Mouse (Mus musculus): ENCODE measurements around the gene Lag3. TPM values are rescaled to one million over a fixed set of nuclear protein-coding genes. Genes with fewer than 3 reads are reported as not detected.

Lag3 gene
- polyA plus RNA-seq, 1 experiment from 2014 or later = 0.93 TPM

DNA sequence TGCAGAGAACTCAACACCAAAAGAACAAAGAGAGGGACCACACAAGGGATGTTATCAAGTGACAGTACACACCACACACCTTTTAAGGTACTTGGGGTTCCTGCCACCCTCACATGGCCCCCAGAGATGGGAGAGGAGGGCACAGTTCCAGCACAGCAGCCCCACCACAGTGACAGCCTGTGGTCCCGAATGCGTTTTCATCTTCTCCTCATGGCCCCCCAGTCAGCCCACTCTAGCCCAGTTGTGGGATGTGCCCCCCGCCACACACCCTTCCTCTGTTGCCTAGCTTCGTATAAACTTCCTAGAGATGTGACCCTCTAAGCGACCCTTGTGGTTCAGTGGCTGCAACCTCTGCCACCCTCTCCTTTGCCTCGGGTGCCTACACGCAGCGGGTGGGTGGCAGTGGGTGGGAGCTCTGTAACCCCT, 25.5 kb downstream of the Lag3 start:
- no peaks in the 10 kb centered on the region for H3K9me3 ChIP-seq (ENCODE audit: control insufficient read depth, low read length)
- no peak overlapping the region for H3K4me2 ChIP-seq (replicated peaks; ENCODE audit: low read depth)
- H3K27me3 ChIP-seq (ENCODE audit: control insufficient read depth, insufficient read depth, low read length) = no peaks in the 10 kb centered on the region
- ATAC-seq (ENCODE audit: low FRiP score, low TSS enrichment) (no peak), DNase-seq (ENCODE audit: low spot score) (no peak)
- no peak overlapping the region for H3K9ac ChIP-seq (ENCODE audit: low read length)
- no peak for TF ChIP-seq EP300 (optimal IDR thresholded peaks at IDR 0.05)
- no peak for TF ChIP-seq CTCF (IDR thresholded peaks at IDR 0.05; ENCODE audit: low read depth)
- no peak overlapping the region for H3K27ac ChIP-seq (replicated peaks)
- H3K4me3 ChIP-seq (ENCODE audit: low read depth, low read length) = no peak overlapping the region
- WGBS = 85% methylated on average over 8 of the region's 8 CpGs
- no peaks in the 10 kb centered on the region for H3K4me1 ChIP-seq (replicated peaks; ENCODE audit: control insufficient read depth, insufficient read depth)
- H3K36me3 ChIP-seq (ENCODE audit: control insufficient read depth, insufficient read depth, low read length) = no peaks in the 10 kb centered on the region

DNA sequence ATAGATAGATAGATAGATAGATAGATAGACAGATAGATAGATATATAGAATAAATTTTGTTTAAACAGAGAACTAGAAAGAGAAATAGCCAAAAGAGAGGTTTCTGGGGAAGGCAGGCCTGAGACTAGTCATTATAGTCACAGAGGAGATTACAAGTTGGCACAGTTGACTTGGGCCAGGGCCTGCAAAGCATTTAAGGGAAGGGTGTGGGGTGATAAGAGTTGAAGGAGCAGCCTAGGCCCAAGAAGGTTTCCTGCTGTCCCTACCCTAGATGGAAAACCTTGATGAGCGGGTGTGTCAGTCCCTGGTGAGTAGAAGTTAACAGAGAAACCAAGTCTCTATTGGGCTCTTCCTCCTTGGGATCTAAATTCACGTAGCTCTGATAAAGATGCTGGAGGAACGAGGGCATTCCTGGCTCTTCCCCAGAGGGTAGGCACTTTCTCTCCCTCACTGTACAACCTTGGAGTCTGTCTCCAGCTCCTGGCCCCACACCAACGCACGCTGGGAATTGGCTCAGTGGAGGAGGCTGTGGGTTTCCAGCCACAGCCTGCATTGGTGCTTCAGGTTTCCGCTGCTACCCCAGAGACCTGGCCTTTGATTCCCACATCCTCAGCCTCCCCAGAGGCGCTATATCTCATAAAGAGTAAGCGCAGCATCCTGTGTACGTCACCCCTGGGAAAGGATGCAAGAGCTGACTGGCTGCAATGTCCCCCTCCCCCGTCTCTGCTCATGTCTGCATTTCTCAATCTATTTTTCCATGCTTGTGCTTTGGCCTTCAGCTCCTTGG, 26.6 kb downstream of the Lag3 start:
- no peak for ATAC-seq (ENCODE audit: low FRiP score, low TSS enrichment)
- Histone ChIP-seq H3K4me2 (replicated peaks; ENCODE audit: low read depth) (no peak overlapping the region), H3K4me1 (replicated peaks; ENCODE audit: control insufficient read depth, insufficient read depth) (no peaks in the 10 kb centered on the region), H3K36me3 (ENCODE audit: control insufficient read depth, insufficient read depth, low read length) (no peaks in the 10 kb centered on the region), H3K27me3 (ENCODE audit: control insufficient read depth, insufficient read depth, low read length) (no peaks in the 10 kb centered on the region), H3K9me3 (ENCODE audit: control insufficient read depth, low read length) (no peaks in the 10 kb centered on the region), H3K4me3 (ENCODE audit: low read depth, low read length) (no peak overlapping the region), H3K9ac (ENCODE audit: low read length) (no peak overlapping the region), H3K27ac (replicated peaks) (no peak overlapping the region)
- no peak for DNase-seq (ENCODE audit: low spot score)
- WGBS = 75% methylated on average over 10 of the region's 10 CpGs
- TF ChIP-seq CTCF (IDR thresholded peaks at IDR 0.05; ENCODE audit: low read depth) (no peak), EP300 (optimal IDR thresholded peaks at IDR 0.05) (no peak)

DNA sequence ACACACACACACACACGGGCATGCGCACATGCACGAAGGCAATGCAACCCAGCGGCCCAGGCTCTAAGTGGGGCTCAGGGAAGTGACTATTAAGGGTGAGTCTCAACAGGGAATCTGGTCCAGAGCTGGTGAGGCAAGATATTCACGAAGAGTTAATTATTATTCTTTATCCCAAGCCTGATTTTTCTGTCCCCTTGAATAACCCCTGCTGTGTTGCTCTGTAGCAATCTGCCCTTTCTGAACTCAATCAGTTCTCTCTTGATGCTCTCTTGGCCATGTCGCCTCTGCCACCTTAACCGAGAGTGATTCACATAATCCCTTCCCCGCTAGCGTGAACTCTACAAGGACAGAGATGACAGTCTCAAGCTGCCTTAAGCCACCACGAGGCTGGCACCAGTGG, 28.2 kb downstream of the Lag3 start:
- Histone ChIP-seq H3K9ac (ENCODE audit: low read length) (no peak overlapping the region), H3K4me1 (replicated peaks; ENCODE audit: control insufficient read depth, insufficient read depth) (no peaks in the 10 kb centered on the region), H3K4me2 (replicated peaks; ENCODE audit: low read depth) (no peak overlapping the region), H3K27ac (replicated peaks) (no peak overlapping the region), H3K9me3 (ENCODE audit: control insufficient read depth, low read length) (no peaks in the 10 kb centered on the region), H3K4me3 (ENCODE audit: low read depth, low read length) (no peak overlapping the region), H3K36me3 (ENCODE audit: control insufficient read depth, insufficient read depth, low read length) (no peaks in the 10 kb centered on the region), H3K27me3 (ENCODE audit: control insufficient read depth, insufficient read depth, low read length) (no peaks in the 10 kb centered on the region)
- ATAC-seq (ENCODE audit: low FRiP score, low TSS enrichment) (no peak), DNase-seq (ENCODE audit: low spot score) (no peak)
- TF ChIP-seq EP300 (optimal IDR thresholded peaks at IDR 0.05) (no peak), CTCF (IDR thresholded peaks at IDR 0.05; ENCODE audit: low read depth) (no peak)
- 77% methylated on average over 10 of the region's 10 CpGs for WGBS

DNA sequence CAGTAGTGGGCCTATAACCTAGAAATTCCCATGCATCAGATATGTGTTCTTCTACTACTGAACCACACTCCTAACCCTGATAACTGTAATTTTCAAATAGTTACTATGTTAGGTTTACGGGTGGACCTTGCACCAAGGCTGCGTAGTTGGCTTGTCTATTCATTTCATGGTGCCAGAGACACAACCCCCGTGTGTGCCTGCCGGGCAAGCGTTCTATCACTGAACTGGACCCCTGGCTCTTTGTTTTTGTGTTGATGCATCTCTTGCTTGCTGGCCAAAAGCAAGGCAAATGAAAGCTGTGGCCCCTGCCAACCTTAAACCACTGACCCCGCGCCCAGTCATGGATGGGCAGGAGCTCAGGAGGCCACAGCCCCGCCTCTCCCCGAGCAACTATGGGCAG, 29.7 kb downstream of the Lag3 start:
- Histone ChIP-seq H3K27ac (replicated peaks) (no peak overlapping the region), H3K9ac (ENCODE audit: low read length) (no peak overlapping the region), H3K9me3 (ENCODE audit: control insufficient read depth, low read length) (no peaks in the 10 kb centered on the region), H3K36me3 (ENCODE audit: control insufficient read depth, insufficient read depth, low read length) (no peaks in the 10 kb centered on the region), H3K4me2 (replicated peaks; ENCODE audit: low read depth) (no peak overlapping the region), H3K4me3 (ENCODE audit: low read depth, low read length) (no peak overlapping the region), H3K4me1 (replicated peaks; ENCODE audit: control insufficient read depth, insufficient read depth) (no peaks in the 10 kb centered on the region), H3K27me3 (ENCODE audit: control insufficient read depth, insufficient read depth, low read length) (no peaks in the 10 kb centered on the region)
- ATAC-seq (ENCODE audit: low FRiP score, low TSS enrichment) (no peak), DNase-seq (ENCODE audit: low spot score) (no peak)
- TF ChIP-seq CTCF (IDR thresholded peaks at IDR 0.05; ENCODE audit: low read depth) (no peak), EP300 (optimal IDR thresholded peaks at IDR 0.05) (no peak)
- 84% methylated on average over 9 of the region's 9 CpGs for WGBS

DNA sequence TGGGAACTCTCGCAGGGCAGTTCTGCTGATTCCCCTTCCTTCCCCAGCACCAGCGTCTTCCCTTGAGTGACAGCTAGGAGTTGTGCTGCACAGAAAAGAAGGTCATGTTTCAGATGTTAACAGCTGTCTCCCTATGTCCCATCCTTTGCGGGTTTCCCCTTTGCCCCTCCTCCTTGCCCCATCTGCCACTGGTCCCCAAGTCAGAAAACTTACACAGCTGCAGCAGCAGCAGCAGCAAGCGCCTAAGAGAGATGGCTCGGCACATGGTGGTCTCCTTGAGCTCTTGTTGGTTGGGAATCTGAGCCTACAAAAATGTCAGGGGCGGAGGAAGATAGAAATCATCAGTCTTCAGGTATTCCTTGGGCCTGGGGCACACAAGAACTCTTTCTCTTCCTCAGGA, 32.1 kb downstream of the Lag3 start:
- ATAC-seq (ENCODE audit: low FRiP score, low TSS enrichment) = no peak
- WGBS = 43% methylated on average over 6 of the region's 6 CpGs

DNA sequence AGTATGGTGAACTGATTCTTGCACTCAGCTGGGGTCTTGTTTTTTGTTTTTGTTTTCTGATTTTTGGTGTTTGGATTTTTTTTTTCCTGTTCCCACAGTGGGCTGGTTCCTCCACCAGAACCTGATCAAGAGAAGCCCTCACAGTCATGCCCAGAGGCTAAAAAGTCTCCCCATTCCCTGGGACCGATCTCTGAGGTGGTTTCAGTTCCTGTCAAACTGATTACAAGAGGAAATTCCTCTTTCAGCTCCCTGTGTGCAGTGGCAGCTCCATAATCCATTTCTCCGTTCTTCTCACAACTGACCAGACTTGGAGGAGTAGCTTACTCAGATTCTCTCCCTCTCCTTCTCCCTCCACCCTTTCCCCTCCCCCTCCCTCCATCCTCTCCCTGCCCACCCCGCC, 37.2 kb downstream of the Lag3 start:
- H3K27me3 ChIP-seq (ENCODE audit: control insufficient read depth, insufficient read depth, low read length) = no peaks in the 10 kb centered on the region
- DNase-seq (ENCODE audit: low spot score) (no peak), ATAC-seq (ENCODE audit: low FRiP score, low TSS enrichment) (no peak)
- no peaks in the 10 kb centered on the region for H3K4me1 ChIP-seq (replicated peaks; ENCODE audit: control insufficient read depth, insufficient read depth)
- H3K9me3 ChIP-seq (ENCODE audit: control insufficient read depth, low read length) = no peaks in the 10 kb centered on the region
- no peak overlapping the region for H3K4me3 ChIP-seq (ENCODE audit: low read depth, low read length)
- H3K9ac ChIP-seq (ENCODE audit: low read length) = no peak overlapping the region
- H3K27ac ChIP-seq (replicated peaks) = no peak overlapping the region
- WGBS = 39% methylated on average over 3 of the region's 3 CpGs
- no peak for TF ChIP-seq CTCF (IDR thresholded peaks at IDR 0.05; ENCODE audit: low read depth)
- no peak for TF ChIP-seq EP300 (optimal IDR thresholded peaks at IDR 0.05)
- no peaks in the 10 kb centered on the region for H3K36me3 ChIP-seq (ENCODE audit: control insufficient read depth, insufficient read depth, low read length)
- H3K4me2 ChIP-seq (replicated peaks; ENCODE audit: low read depth) = no peak overlapping the region

More for the DNA sequence above, 32.1 kb downstream of the Lag3 start:
- Histone ChIP-seq H3K27ac (replicated peaks) (no peak overlapping the region), H3K4me1 (replicated peaks; ENCODE audit: control insufficient read depth, insufficient read depth) (no peaks in the 10 kb centered on the region), H3K27me3 (ENCODE audit: control insufficient read depth, insufficient read depth, low read length) (no peaks in the 10 kb centered on the region), H3K9ac (ENCODE audit: low read length) (no peak overlapping the region), H3K4me3 (ENCODE audit: low read depth, low read length) (no peak overlapping the region), H3K4me2 (replicated peaks; ENCODE audit: low read depth) (no peak overlapping the region), H3K9me3 (ENCODE audit: control insufficient read depth, low read length) (no peaks in the 10 kb centered on the region), H3K36me3 (ENCODE audit: control insufficient read depth, insufficient read depth, low read length) (no peaks in the 10 kb centered on the region)
- TF ChIP-seq CTCF (IDR thresholded peaks at IDR 0.05; ENCODE audit: low read depth) (no peak), EP300 (optimal IDR thresholded peaks at IDR 0.05) (no peak)
- no peak for DNase-seq (ENCODE audit: low spot score)
